8 mouse cellular contexts compared by ENCODE assay signal in genomic region chr5:146232816-146233215, GRCm38 (mm10). TPM values are rescaled to one million over a fixed set of nuclear protein-coding genes. Genes with fewer than 3 reads are reported as not detected.
A peak's percentile ranks its signal among the peaks of the same experiment; 100 is the strongest.
DNase-seq lines count a peak whose midpoint lies in the region; ATAC-seq and TF ChIP-seq lines count a peak whose summit lies in the region.
"Had no signal": no experiment of that assay in that cellular context is flagged by ENCODE, and none has a peak within 500 bp of the region (broad histone marks: within the 10 kb centered on the region; RNA-seq: fewer than 3 reads in every experiment).

No protein-coding gene starts in this region.

- no peak overlapping the region for H3K27ac ChIP-seq in lung, postnatal 0 days (ENCODE audit: low read length)
- no peak overlapping the region for H3K27ac ChIP-seq in forebrain, embryonic 16.5 days (ENCODE audit: low read length)
- H3K27ac ChIP-seq in liver, embryonic 12.5 days: peak overlapping the region; percentile 66
- no peak overlapping the region for H3K27ac ChIP-seq in thymus, adult 2 months (ENCODE audit: control insufficient read depth, insufficient read depth, low read length)

- no peak for TF ChIP-seq CTCF in lung, postnatal 0 days (IDR thresholded peaks at IDR 0.05)
- no peak for TF ChIP-seq CTCF in thymus, adult 2 months (IDR thresholded peaks at IDR 0.05; ENCODE audit: borderline replicate concordance, control insufficient read depth, extremely low read depth, insufficient read depth, low read length, poor library complexity)

- no peaks in the 10 kb centered on the region for H3K9me3 ChIP-seq in lung, postnatal 0 days (ENCODE audit: low read length)
- H3K9me3 ChIP-seq in forebrain, embryonic 16.5 days (ENCODE audit: control insufficient read depth, low read length): no peaks in the 10 kb centered on the region
- H3K9me3 ChIP-seq in liver, embryonic 12.5 days (replicated peaks): no peaks in the 10 kb centered on the region

- H3K27me3 ChIP-seq in lung, postnatal 0 days (replicated peaks; ENCODE audit: insufficient read depth, low read length): no peaks in the 10 kb centered on the region
- H3K27me3 ChIP-seq in forebrain, embryonic 16.5 days (replicated peaks; ENCODE audit: control insufficient read depth, insufficient read depth, low read length): no peaks in the 10 kb centered on the region
- H3K27me3 ChIP-seq in liver, embryonic 12.5 days (replicated peaks): no peaks in the 10 kb centered on the region
- no peaks in the 10 kb centered on the region for H3K27me3 ChIP-seq in thymus, adult 2 months (ENCODE audit: control insufficient read depth, insufficient read depth, low read length)

- TF ChIP-seq POLR2A in thymus, adult 2 months (IDR thresholded peaks at IDR 0.05; ENCODE audit: control insufficient read depth, extremely low read depth, insufficient read depth, low read length, poor library complexity): no peak

- no peaks in the 10 kb centered on the region for H3K36me3 ChIP-seq in lung, postnatal 0 days (ENCODE audit: insufficient read depth, low read length)
- H3K36me3 ChIP-seq in forebrain, embryonic 16.5 days (ENCODE audit: control insufficient read depth, insufficient read depth): no peaks in the 10 kb centered on the region
- H3K36me3 ChIP-seq in liver, embryonic 12.5 days: peaks cover 22% of the 10 kb centered on the region
- no peaks in the 10 kb centered on the region for H3K36me3 ChIP-seq in thymus, adult 2 months (ENCODE audit: control insufficient read depth, insufficient read depth, low read length)

- H3K4me2 ChIP-seq in lung, postnatal 0 days (replicated peaks; ENCODE audit: low read depth, low read length): peak overlapping the region; percentile 88
- H3K4me2 ChIP-seq in forebrain, embryonic 16.5 days (ENCODE audit: low read length): peak overlapping the region; percentile 72
- H3K4me2 ChIP-seq in liver, embryonic 12.5 days: peak overlapping the region; percentile 79

- WGBS in lung, postnatal 0 days: 28% methylated on average over 11 of the region's 11 CpGs
- 45% methylated on average over 11 of the region's 11 CpGs for WGBS in forebrain, embryonic 16.5 days
- 55% methylated on average over 11 of the region's 11 CpGs for WGBS in liver, embryonic 12.5 days (ENCODE audit: insufficient replicate concordance)
- 87% methylated on average over 11 of the region's 11 CpGs for WGBS in thymus, adult 2 months

- no peak for TF ChIP-seq EP300 in lung, postnatal 0 days (IDR thresholded peaks at IDR 0.05)

- no peak for ATAC-seq in lung, postnatal 0 days
- ATAC-seq in forebrain, embryonic 16.5 days: no peak
- no peak for ATAC-seq in liver, embryonic 12.5 days
- ATAC-seq: activated CD4-positive, CD25-positive, alpha-beta regulatory T cell, adult 4 months had no signal

- peak; percentile 10 for DNase-seq in lung, postnatal 0 days (ENCODE audit: low spot score)
- DNase-seq in lung, postnatal 4 days: no peak
- no peak for DNase-seq in cerebellum, adult 9-11 months
- no peak for DNase-seq in thymus, adult 2 months
- no peak for DNase-seq in frontal cortex, adult 2 months (ENCODE audit: extremely low spot score in 1 of 2, low spot score in 1 of 2)

- peak overlapping the region; percentile 75 for H3K4me3 ChIP-seq in lung, postnatal 0 days (ENCODE audit: low read depth, low read length)
- peak overlapping the region; percentile 81 for H3K4me3 ChIP-seq in forebrain, embryonic 16.5 days (replicated peaks; ENCODE audit: low read length)
- H3K4me3 ChIP-seq in liver, embryonic 12.5 days: peak overlapping the region; percentile 79
- no peak overlapping the region for H3K4me3 ChIP-seq in thymus, adult 2 months (ENCODE audit: control insufficient read depth, insufficient read depth, low read length)

- H3K9ac ChIP-seq in lung, postnatal 0 days (replicated peaks; ENCODE audit: low read depth): 0 out of 2 replicates have a peak overlapping the region, but pooled peaks have one; percentile 16
- H3K9ac ChIP-seq in forebrain, embryonic 16.5 days (replicated peaks; ENCODE audit: low read depth, low read length): 0 out of 2 replicates have a peak overlapping the region, but pooled peaks have one; percentile 6
- peak overlapping the region; percentile 88 for H3K9ac ChIP-seq in liver, embryonic 12.5 days

- H3K4me1 ChIP-seq in lung, postnatal 0 days (ENCODE audit: insufficient read depth, low read depth, low read length): peaks cover 5% of the 10 kb centered on the region; the same call in 1 of the 2 replicates
- H3K4me1 ChIP-seq in forebrain, embryonic 16.5 days (replicated peaks; ENCODE audit: control insufficient read depth, insufficient read depth, low read length): peaks cover 17% of the 10 kb centered on the region
- peaks cover 61% of the 10 kb centered on the region for H3K4me1 ChIP-seq in liver, embryonic 12.5 days
- peaks cover 2% of the 10 kb centered on the region; the same call in 1 of the 2 replicates for H3K4me1 ChIP-seq in thymus, adult 2 months (replicated peaks; ENCODE audit: control insufficient read depth, insufficient read depth, low read length)

RNA-seq across cellular contexts. Expression of gene Cdk8, which starts 1.8 kb away (rescaled TPM):
- 12.1 and 12.4 TPM in 2 replicates for polyA plus RNA-seq in lung, postnatal 0 days (2015; fragmentation: Nextera tagmentation; extraction: Ambion mirVana)
- polyA plus RNA-seq in forebrain, embryonic 16.5 days (2015; fragmentation: Nextera tagmentation; extraction: Ambion mirVana): 16.3 and 18.0 TPM in 2 replicates
- polyA plus RNA-seq in liver, embryonic 12.5 days (2016; fragmentation: Nextera tagmentation; extraction: Ambion mirVana): 30.7 and 32.5 TPM in 2 replicates
- polyA plus RNA-seq in thymus, adult 2 months (2012; rRNA removed): 46.9 and 47.1 TPM in 2 replicates
- 36.0 and 38.4 TPM in 2 replicates for polyA plus RNA-seq in frontal cortex, adult 2 months (2012; rRNA removed)

RNA-seq across cellular contexts. Expression of gene Rnf6, which starts 11.5 kb away (rescaled TPM):
- 42.6 and 44.9 TPM in 2 replicates for polyA plus RNA-seq in lung, postnatal 0 days (2015; fragmentation: Nextera tagmentation; extraction: Ambion mirVana)
- 32.2 and 33.2 TPM in 2 replicates for polyA plus RNA-seq in forebrain, embryonic 16.5 days (2015; fragmentation: Nextera tagmentation; extraction: Ambion mirVana)
- 24.8 and 25.3 TPM in 2 replicates for polyA plus RNA-seq in liver, embryonic 12.5 days (2016; fragmentation: Nextera tagmentation; extraction: Ambion mirVana)
- polyA plus RNA-seq in thymus, adult 2 months (2012; rRNA removed): 28.9 and 31.5 TPM in 2 replicates
- 41.4 and 45.2 TPM in 2 replicates for polyA plus RNA-seq in frontal cortex, adult 2 months (2012; rRNA removed)

RNA-seq across cellular contexts. Expression of gene 1700001J03Rik, which starts 47.7 kb away (rescaled TPM):
- polyA plus RNA-seq in lung, postnatal 0 days (2015; fragmentation: Nextera tagmentation; extraction: Ambion mirVana): 0.36 TPM in 1 of 2 replicates, not detected in the other
- not detected in 2 replicates for polyA plus RNA-seq in forebrain, embryonic 16.5 days (2015; fragmentation: Nextera tagmentation; extraction: Ambion mirVana)
- not detected in 2 replicates for polyA plus RNA-seq in liver, embryonic 12.5 days (2016; fragmentation: Nextera tagmentation; extraction: Ambion mirVana)
- 0.65 and 1.1 TPM in 2 replicates for polyA plus RNA-seq in thymus, adult 2 months (2012; rRNA removed)
- 0.76 and 1.3 TPM in 2 replicates for polyA plus RNA-seq in frontal cortex, adult 2 months (2012; rRNA removed)

Comparison
In these comparisons a context has a peak if more than half of its experiments do, and no peak if none do; other contexts are left out.
1. H3K9ac ChIP-seq: peak in every context shown above with its lines; median percentile 88 in liver, embryonic 12.5 days; 16 in lung, postnatal 0 days; 6 in forebrain, embryonic 16.5 days.